Mouse (Mus musculus) heart, adult 2 months (tissue): Measurements from ENCODE around the gene Hoxc10. TPM values are rescaled to one million over a fixed set of nuclear protein-coding genes. Genes with fewer than 3 reads are reported as not detected.

ENCODE experiments used
- DNase-seq, 2 experiments: peaks; one replicate each; pipeline ENCODE4 v3.0.0; 2021
- H3K27ac ChIP-seq: fragments of 200-600 bp; 2 replicates; pipeline ENCODE4 v1.8.1; 2022
- H3K27me3 ChIP-seq: fragments of 200-500 bp; 2 replicates; pipeline ENCODE4 v1.6.1; 2012; ENCODE audit warnings: mild to moderate bottlenecking, low read length, inconsistent platforms, mixed read lengths; ENCODE audit not compliant: control insufficient read depth, insufficient read depth
- H3K36me3 ChIP-seq: fragments of 200-500 bp; 2 replicates; pipeline ENCODE4 v1.6.1; 2012; ENCODE audit warnings: low read length, inconsistent platforms; ENCODE audit not compliant: control insufficient read depth, insufficient read depth
- H3K4me1 ChIP-seq: fragments of 200-500 bp; 2 replicates; pipeline ENCODE4 v1.6.1; 2011; ENCODE audit warnings: low read length; ENCODE audit not compliant: control insufficient read depth, insufficient read depth
- H3K4me3 ChIP-seq: fragments of 200-600 bp; 2 replicates; pipeline ENCODE4 v1.8.1; 2022
- H3K79me2 ChIP-seq: fragments of 200-500 bp; replicated peaks from 2 replicates; pipeline ENCODE4 v1.6.1; 2012; ENCODE audit warnings: mild to moderate bottlenecking, inconsistent platforms, low read length, moderate library complexity, mixed read lengths; ENCODE audit not compliant: control insufficient read depth, insufficient read depth
- H3K9ac ChIP-seq: fragments of 200-500 bp; 2 replicates; pipeline ENCODE4 v1.6.1; 2012; ENCODE audit warnings: low read depth, mild to moderate bottlenecking, control low read depth, inconsistent platforms, low read length, mixed read lengths
- CTCF ChIP-seq: fragments of 200-600 bp; IDR thresholded peaks from 2 replicates; pipeline ENCODE4 v1.8.1; 2022; ENCODE audit warnings: antibody characterized with exemption, mild to moderate bottlenecking, moderate library complexity
- EP300 ChIP-seq: fragments of 200-500 bp; IDR thresholded peaks from 2 replicates; pipeline ENCODE4 v1.6.1; 2011; ENCODE audit warnings: low read depth, low read length, control low read depth; ENCODE audit not compliant: insufficient read depth
- POLR2A ChIP-seq: fragments of 200-500 bp; IDR thresholded peaks from 2 replicates; pipeline ENCODE4 v1.6.1; 2011; ENCODE audit warnings: mild to moderate bottlenecking, low read depth, low read length, control low read depth; ENCODE audit not compliant: insufficient read depth
- WGBS: fragments of 180-500 bp; shearing (Covaris S2); methylation state at CpG from one replicate; pipeline ENCODE4 v1.1.7; 2018; 5-methylcytosine and 5-hydroxymethylcytosine counted together
- intact Hi-C: fragments of 180-260 bp; cut with DNase I; formaldehyde crosslinking; loops from one replicate; pipeline ENCODE4 v1.15.1; 2025
- polyA plus RNA-seq: library from polyadenylated mRNA; depleted of rRNA; stranded (reverse); fragments of >200 nt; gene quantifications from 2 replicates; pipeline ENCODE4 v1.2.3, GENCODE M21; 2012
- total RNA-seq, 2 experiments: library from RNA; stranded (reverse); gene quantifications; 2 replicates each; pipeline ENCODE4 v1.2.3; 2021

Gene Hoxc10
- total and polyA plus RNA-seq, 3 experiments, result not detected

DNA sequence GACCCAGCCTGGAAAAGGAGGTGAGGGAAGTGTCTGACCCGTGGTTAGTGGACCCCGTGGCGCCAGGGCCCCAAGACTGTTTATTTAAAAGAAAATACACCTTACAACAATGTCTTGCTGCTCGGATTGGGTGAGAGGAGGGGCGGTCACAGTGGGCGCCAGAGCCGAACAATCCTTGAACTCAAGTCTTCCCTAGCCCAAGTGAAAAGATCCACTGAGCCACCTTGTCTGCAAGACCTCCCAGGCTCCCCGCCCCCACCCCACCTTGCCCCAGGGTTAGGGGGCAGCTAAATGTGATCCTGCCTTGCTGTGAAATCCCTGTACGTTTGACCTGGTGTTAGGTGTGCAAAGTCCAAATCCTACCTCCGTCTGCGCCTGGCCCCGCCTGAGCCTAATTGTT, 9.7 kb upstream of the Hoxc10 start:
- intact Hi-C loops, result no loop called here
- no peak for DNase-seq
- no peaks in the 10 kb centered on the region for H3K36me3 ChIP-seq
- no peak overlapping the region for H3K27ac ChIP-seq
- H3K4me3 ChIP-seq, result no peak overlapping the region
- no peaks in the 10 kb centered on the region for H3K4me1 ChIP-seq
- peaks cover 37% of the 10 kb centered on the region for H3K27me3 ChIP-seq
- no peak for TF ChIP-seq EP300
- TF ChIP-seq CTCF, result no peak
- TF ChIP-seq POLR2A, result no peak
- no peaks in the 10 kb centered on the region for H3K79me2 ChIP-seq
- WGBS, result 5% methylated on average over 12 of the region's 12 CpGs
- H3K9ac ChIP-seq, result no peak overlapping the region

DNA sequence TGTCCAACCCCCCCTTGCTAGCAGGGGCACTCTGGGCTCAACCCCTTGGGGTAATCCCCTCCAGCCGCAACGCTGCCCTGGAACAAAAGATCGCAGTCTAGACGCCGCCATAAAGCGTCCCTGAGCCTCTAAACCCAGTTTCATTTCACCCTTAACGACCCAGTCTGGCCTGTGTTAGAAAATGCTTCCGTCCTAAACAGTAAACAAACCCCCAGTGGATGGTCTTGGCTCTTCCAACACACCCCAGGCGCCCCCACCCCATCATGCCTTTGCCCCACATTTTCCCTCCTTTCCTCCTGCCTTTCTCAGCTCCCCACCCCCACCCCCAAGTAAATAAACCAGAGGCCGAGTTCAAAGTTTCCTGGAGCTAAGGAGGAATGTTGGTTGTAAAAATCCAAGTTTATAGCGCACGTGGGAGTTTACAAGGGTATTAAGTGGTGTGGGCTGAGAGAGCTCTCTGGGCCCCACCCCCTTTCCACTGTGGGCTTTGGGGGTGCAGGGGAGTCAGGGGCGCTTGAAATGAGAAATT, 6.9 kb upstream of the Hoxc10 start:
- Histone ChIP-seq H3K9ac (no peak overlapping the region), H3K4me1 (no peaks in the 10 kb centered on the region), H3K79me2 (no peaks in the 10 kb centered on the region), H3K4me3 (no peak overlapping the region), H3K36me3 (no peaks in the 10 kb centered on the region), H3K27ac (no peak overlapping the region), H3K27me3 (peaks cover 35% of the 10 kb centered on the region)
- TF ChIP-seq POLR2A (no peak), CTCF (no peak), EP300 (no peak)
- no peak for DNase-seq
- 3% methylated on average over 13 of the region's 13 CpGs for WGBS
- intact Hi-C loops, result no loop called here

GRCm38 (mm10) chr15:102961728-102962127, 4.9 kb upstream of the Hoxc10 start:
- no peak for TF ChIP-seq EP300
- no peak for TF ChIP-seq POLR2A
- Histone ChIP-seq H3K79me2 (no peaks in the 10 kb centered on the region), H3K27ac (no peak overlapping the region), H3K36me3 (no peaks in the 10 kb centered on the region), H3K4me1 (no peaks in the 10 kb centered on the region), H3K4me3 (no peak overlapping the region), H3K27me3 (peaks cover 37% of the 10 kb centered on the region), H3K9ac (no peak overlapping the region)
- DNase-seq, result no peak
- intact Hi-C loops, result no loop called here
- 6% methylated on average over 6 of the region's 6 CpGs for WGBS

- intact Hi-C loops, result no loop called here
- no peak for TF ChIP-seq CTCF
- no peak for TF ChIP-seq EP300
- TF ChIP-seq POLR2A, result no peak
- no peaks in the 10 kb centered on the region for H3K36me3 ChIP-seq
- no peak overlapping the region for H3K9ac ChIP-seq
- no peak overlapping the region for H3K4me3 ChIP-seq
- H3K27me3 ChIP-seq, result peaks cover 40% of the 10 kb centered on the region
- H3K79me2 ChIP-seq, result no peaks in the 10 kb centered on the region
- no peak overlapping the region for H3K27ac ChIP-seq
- 7% methylated on average over 13 of the region's 13 CpGs for WGBS
- H3K4me1 ChIP-seq, result no peaks in the 10 kb centered on the region
- DNase-seq, result no peak
Observed at GRCm38 (mm10) chr15:102962492-102962891, 4.1 kb upstream of the Hoxc10 start.

DNA sequence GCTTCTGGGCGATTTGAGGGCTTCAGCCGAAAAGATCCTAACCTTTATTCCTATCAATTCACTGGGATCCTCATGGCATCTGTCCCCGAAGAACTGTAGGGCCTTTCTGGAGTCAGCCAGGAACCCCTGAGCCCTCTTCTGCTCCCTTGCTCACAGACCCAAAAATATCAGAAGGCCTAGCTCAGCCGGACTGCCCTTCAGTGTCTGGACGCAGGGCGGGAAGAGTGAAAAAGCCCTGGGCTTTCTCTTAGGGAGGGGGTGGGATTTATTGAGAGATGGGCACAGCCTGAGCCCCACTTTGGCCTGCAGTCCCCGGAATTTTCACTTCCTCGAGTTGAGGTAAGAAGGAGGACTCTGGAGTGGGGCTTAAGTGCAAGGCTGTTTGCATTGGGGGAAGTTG, 3.3 kb upstream of the Hoxc10 start:
- Histone ChIP-seq H3K4me3 (no peak overlapping the region), H3K9ac (no peak overlapping the region), H3K27ac (no peak overlapping the region), H3K79me2 (no peaks in the 10 kb centered on the region), H3K36me3 (no peaks in the 10 kb centered on the region), H3K4me1 (no peaks in the 10 kb centered on the region), H3K27me3 (peaks cover 40% of the 10 kb centered on the region)
- no peak for TF ChIP-seq CTCF
- no peak for TF ChIP-seq EP300
- TF ChIP-seq POLR2A, result no peak
- intact Hi-C loops, result no loop called here
- 7% methylated on average over 8 of the region's 8 CpGs for WGBS
- DNase-seq, result no peak

DNA sequence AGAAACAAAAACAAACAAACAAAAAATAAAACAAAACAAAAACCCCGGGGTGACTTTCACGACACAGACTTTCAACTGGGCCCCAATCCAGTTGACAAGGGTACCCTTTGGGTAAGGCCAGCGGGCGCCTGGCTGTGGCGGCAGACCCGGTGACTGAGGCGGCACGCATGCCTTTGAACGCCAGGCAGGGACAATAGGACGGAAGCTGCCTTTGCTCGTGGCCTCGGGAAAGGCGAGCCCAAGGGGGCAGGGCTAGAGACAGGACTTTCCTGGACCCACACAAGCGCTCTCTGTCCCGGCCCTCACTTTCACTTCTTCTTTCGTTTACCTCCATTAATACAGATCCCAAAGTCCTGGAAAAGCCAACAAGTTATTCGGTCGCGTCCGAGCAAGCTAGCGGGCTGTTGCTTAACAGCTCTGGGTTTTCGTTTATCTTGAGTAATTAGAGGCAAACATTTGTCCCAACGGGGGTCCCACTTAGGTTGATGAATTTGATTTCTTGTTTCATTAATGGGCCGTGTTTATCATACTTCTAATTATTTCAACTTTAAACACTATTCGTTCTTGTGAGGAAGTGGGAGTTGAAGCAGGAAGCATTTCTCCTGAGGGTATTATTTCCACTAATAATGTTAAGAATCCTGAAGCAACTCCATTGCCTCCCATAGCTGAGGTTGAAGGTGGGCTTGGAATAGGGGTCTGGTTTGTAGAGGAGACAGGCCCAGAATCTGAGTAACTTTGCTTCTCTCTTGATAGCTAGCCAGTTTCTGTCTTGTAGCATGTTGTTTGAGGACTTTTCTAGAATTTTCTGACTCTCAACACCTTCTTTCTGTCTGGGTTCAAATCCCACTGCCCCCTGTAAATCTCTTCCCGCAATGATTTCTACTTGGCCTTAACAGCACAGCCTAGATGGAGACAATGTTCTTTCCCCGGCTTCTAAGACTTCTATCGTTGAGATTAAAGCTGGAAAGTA, 2.6 kb upstream of the Hoxc10 start:
- H3K27ac ChIP-seq, result no peak overlapping the region
- H3K4me3 ChIP-seq, result no peak overlapping the region
- no peak for DNase-seq
- no peaks in the 10 kb centered on the region for H3K79me2 ChIP-seq
- H3K4me1 ChIP-seq, result no peaks in the 10 kb centered on the region
- H3K9ac ChIP-seq, result no peak overlapping the region
- 2% methylated on average over 28 of the region's 28 CpGs for WGBS
- no peak for TF ChIP-seq EP300
- TF ChIP-seq POLR2A, result no peak
- TF ChIP-seq CTCF, result no peak
- intact Hi-C loops, result no loop called here
- H3K36me3 ChIP-seq, result no peaks in the 10 kb centered on the region
- H3K27me3 ChIP-seq, result peaks cover 42% of the 10 kb centered on the region
